Mouse (Mus musculus) heart, postnatal 14 days (tissue): ENCODE measurements around the gene Ces1d. TPM values are rescaled to one million over a fixed set of nuclear protein-coding genes. Genes with fewer than 3 reads are reported as not detected.

Experiments used
- DNase-seq, 2 experiments: peaks; one replicate each; pipeline ENCODE4 v3.0.0; 2021 to 2022
- intact Hi-C: fragments of 180-260 bp; cut with DNase I; formaldehyde crosslinking; loops from one replicate; pipeline ENCODE4 v1.15.1; 2025
- total RNA-seq, 2 experiments: library from RNA; stranded (reverse); gene quantifications; 2 replicates each; pipeline ENCODE4 v1.2.3; 2021

The Ces1d gene
- total RNA-seq, 2 experiments from 2014 or later: 54.0 to 99.2 TPM

DNA sequence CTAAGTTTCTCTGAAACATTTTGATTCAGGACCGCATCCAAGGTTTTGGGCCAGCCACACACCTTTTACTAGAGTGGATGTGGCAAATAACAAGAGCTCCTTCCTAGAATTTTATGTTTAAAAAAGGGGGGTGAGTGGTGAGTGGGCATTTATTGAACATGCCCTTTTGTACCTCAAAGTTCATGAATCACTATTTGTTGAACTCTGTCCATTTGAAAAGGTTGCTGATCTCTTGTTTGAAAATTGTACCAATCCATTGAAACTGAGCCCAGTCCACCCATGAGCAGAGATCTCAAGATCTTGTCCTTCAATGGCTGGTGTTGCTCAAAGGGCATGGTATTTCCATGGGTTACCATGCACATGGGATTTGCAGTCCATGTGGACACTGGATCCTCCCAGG is 34.3 kb downstream of the Ces1d start:
- intact Hi-C loops: no loop called here
- no peak for DNase-seq

- no peak for DNase-seq
Observed at GRCm38 (mm10) chr8:93151401-93151800, 46.2 kb downstream of the Ces1d start.

GRCm38 (mm10) chr8:93147331-93147730 is 50.3 kb downstream of the Ces1d start:
- intact Hi-C loops: loop anchor here (10.0 kb wide), 1 partner anchor 247 kb away; no protein-coding TSS in a partner anchor
- DNase-seq: no peak

More at GRCm38 (mm10) chr8:93151401-93151800, 46.2 kb downstream of the Ces1d start:
- intact Hi-C loops: loop anchor here (1.0 kb wide), 1 partner anchor 25 kb away; no protein-coding TSS in a partner anchor

GRCm38 (mm10) chr8:93140696-93141095 is 56.9 kb downstream of the Ces1d start:
- peak; percentile 34 to 62 for DNase-seq
- intact Hi-C loops: loop anchor here (5.0 to 10.0 kb wide), 2 partner anchors 83 to 254 kb away; no protein-coding TSS in a partner anchor

DNA sequence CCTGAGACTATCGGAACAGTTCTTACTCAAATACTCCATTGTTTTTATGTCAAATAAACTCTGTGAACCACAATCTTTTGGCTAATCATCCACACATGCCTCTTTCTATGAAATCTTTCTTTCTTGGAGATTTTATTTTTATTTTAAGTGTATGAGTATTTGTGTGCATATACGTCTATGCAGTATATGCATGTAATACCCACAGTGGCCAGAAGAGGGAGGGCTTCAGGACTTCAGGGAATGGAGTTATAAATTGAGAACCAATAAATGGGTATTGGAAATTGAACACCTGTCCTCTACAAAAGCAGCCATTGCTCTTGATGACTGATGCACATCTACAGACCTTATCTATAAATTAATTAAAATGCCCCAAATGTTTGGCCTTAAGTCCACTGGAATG is 65.4 kb downstream of the Ces1d start:
- no peak for DNase-seq
- intact Hi-C loops: no loop called here

- intact Hi-C loops: no loop called here
- no peak for DNase-seq
Observed at GRCm38 (mm10) chr8:93131233-93131980, 66.2 kb downstream of the Ces1d start, which contains the start of gene Ces1c. TSS of gene Ces1c (minus strand) at chr8:93131283.

GRCm38 (mm10) chr8:93126476-93126875 is 71.2 kb downstream of the Ces1d start:
- intact Hi-C loops: loop anchor here (1.0 kb wide), 1 partner anchor 25 kb away; no protein-coding TSS in a partner anchor
- DNase-seq: peak in 1 of 2 experiments; percentile 7

GRCm38 (mm10) chr8:93122005-93122404 is 75.6 kb downstream of the Ces1d start:
- intact Hi-C loops: no loop called here
- DNase-seq: no peak

Other genes with a start within 250 kb of the Ces1d start
- under 1 TPM; 0.07 to 0.19 TPM for gene Slc6a2, start 237.8 kb downstream of the Ces1d start, total RNA-seq
- gene Ces1a, start 149.6 kb downstream of the Ces1d start, total RNA-seq: not detected
- gene Ces1b, start 117.8 kb downstream of the Ces1d start, total RNA-seq: not detected
- gene Ces1c, start 66.6 kb downstream of the Ces1d start, total RNA-seq: not detected
- gene Ces1e, start 31.8 kb upstream of the Ces1d start, total RNA-seq: 1 to 10 TPM; 1.0 to 1.3 TPM
- gene Ces1f, start 81.9 kb upstream of the Ces1d start, total RNA-seq: under 1 TPM; 0.22 to 0.67 TPM
- not detected for gene Ces1g, start 139.5 kb upstream of the Ces1d start, total RNA-seq
- not detected for gene Ces1h, start 181.9 kb upstream of the Ces1d start, total RNA-seq